Mouse (Mus musculus) neural tube, embryonic 14.5 days (tissue): ENCODE results near the gene Zfp273. TPM values are rescaled to one million over a fixed set of nuclear protein-coding genes. Genes with fewer than 3 reads are reported as not detected.
"Not testable (repeated sequence)": the region's sequence is repeated elsewhere in the genome, so short reads cannot be mapped to it uniquely, and the experiment has no call there.

Experiments
- ATAC-seq: fragments of 200-750 bp; cut with Nextera tagmentation; 2 replicates; pipeline ENCODE4 v1.8.0; 2017; ENCODE audit warnings: low read depth, mild to moderate bottlenecking, moderate TSS enrichment, moderate library complexity
- H3K27ac ChIP-seq: fragments of 300-500 bp; sonication (generic); 2 replicates; pipeline ENCODE4 v1.5.1; 2014; ENCODE audit warnings: low read depth, mild to moderate bottlenecking, control low read depth, low read length, moderate library complexity, mixed read lengths
- H3K27me3 ChIP-seq: fragments of 300-500 bp; sonication (generic); 2 replicates; pipeline ENCODE4 v1.6.1; 2014; ENCODE audit warnings: low read length; ENCODE audit not compliant: control insufficient read depth, insufficient read depth
- H3K36me3 ChIP-seq: fragments of 300-500 bp; sonication (generic); 2 replicates; pipeline ENCODE4 v1.6.1; 2014; ENCODE audit warnings: low read length, mixed read lengths; ENCODE audit not compliant: control insufficient read depth, insufficient read depth
- H3K4me1 ChIP-seq: fragments of 300-500 bp; sonication (generic); 2 replicates; pipeline ENCODE4 v1.6.1; 2014; ENCODE audit warnings: low read length; ENCODE audit not compliant: control insufficient read depth, insufficient read depth
- H3K4me2 ChIP-seq: fragments of 300-500 bp; sonication (generic); 2 replicates; pipeline ENCODE4 v1.6.1; 2014; ENCODE audit warnings: mild to moderate bottlenecking, low read depth, low read length, control low read depth
- H3K4me3 ChIP-seq: fragments of 300-500 bp; sonication (generic); 2 replicates; pipeline ENCODE4 v1.5.1; 2014; ENCODE audit warnings: low read depth, low read length, control low read depth, mixed read lengths
- H3K9ac ChIP-seq: fragments of 300-500 bp; sonication (generic); replicated peaks from 2 replicates; pipeline ENCODE4 v1.6.1; 2014; ENCODE audit warnings: low read depth, mild to moderate bottlenecking, control low read depth, low read length, mixed read lengths
- H3K9me3 ChIP-seq: fragments of 300-500 bp; sonication (generic); 2 replicates; pipeline ENCODE4 v1.6.1; 2016; ENCODE audit warnings: low read length; ENCODE audit not compliant: control insufficient read depth
- WGBS: fragments of 180-500 bp; shearing (Covaris S2); extraction: QIAGEN DNeasy Blood & Tissue Kit; methylation state at CpG from one replicate; pipeline ENCODE4 v1.1.7; 2014; 5-methylcytosine and 5-hydroxymethylcytosine counted together
- polyA plus RNA-seq: library from polyadenylated mRNA; unstranded; fragments of >200 nt; fragmentation: Nextera tagmentation; extraction: Ambion mirVana; gene quantifications from 2 replicates; pipeline ENCODE4 v1.2.1, GENCODE M21; 2014

Zfp273 gene
- polyA plus RNA-seq = 13.1 and 14.2 TPM in 2 replicates

- peak within 1 kb of the TSS; percentile 86 for H3K27ac ChIP-seq
- WGBS = 4% methylated on average over 31 of the region's 31 CpGs
- peak within 1 kb of the TSS; percentile 54 for H3K4me2 ChIP-seq
- peak; percentile 95 for ATAC-seq
- peak within 1 kb of the TSS; percentile 90 for H3K4me3 ChIP-seq
- no peaks in the 10 kb centered on the region for H3K4me1 ChIP-seq
- H3K9me3 ChIP-seq = peaks cover 2% of the 10 kb centered on the region
- peak within 1 kb of the TSS; percentile 74 for H3K9ac ChIP-seq
- H3K27me3 ChIP-seq = no peaks in the 10 kb centered on the region
- H3K36me3 ChIP-seq = no peaks in the 10 kb centered on the region; the same call in 1 of the 2 replicates
These were observed at the start of gene Zfp273 for GRCm38 (mm10) chr13:67813710-67814660. Gene Zfp273 (plus strand): TSS chr13:67813740.

- Histone ChIP-seq H3K9ac (peak within 1 kb of the TSS; percentile 71), H3K27ac (no peak within 1 kb of the TSS), H3K27me3 (no peaks in the 10 kb centered on the region), H3K4me2 (peak within 1 kb of the TSS; percentile 91), H3K4me1 (0 out of 2 replicates have a peak, but pooled peaks cover 5% of the 10 kb centered on the region), H3K36me3 (no peaks in the 10 kb centered on the region), H3K4me3 (peak within 1 kb of the TSS; percentile 58), H3K9me3 (no peaks in the 10 kb centered on the region)
- WGBS = 10% methylated on average over 26 of the region's 26 CpGs
- peak; percentile 99 for ATAC-seq
These were observed 34.0 kb upstream of the Zfp273 start, which contains the start of gene Zfp493 for GRCm38 (mm10) chr13:67779265-67780221. Gene Zfp493 (plus strand): TSS chr13:67779693.

GRCm38 (mm10) chr13:67791921-67792455 is 21.6 kb upstream of the Zfp273 start:
- no peaks in the 10 kb centered on the region for H3K4me1 ChIP-seq
- no peaks in the 10 kb centered on the region for H3K9me3 ChIP-seq
- H3K27ac ChIP-seq = no peak overlapping the region
- H3K27me3 ChIP-seq = no peaks in the 10 kb centered on the region
- ATAC-seq = no peak
- WGBS = 93% methylated on average over 10 of the region's 10 CpGs
- no peak overlapping the region for H3K4me2 ChIP-seq
- no peaks in the 10 kb centered on the region for H3K36me3 ChIP-seq
- no peak overlapping the region for H3K4me3 ChIP-seq
- no peak overlapping the region for H3K9ac ChIP-seq

- no peak overlapping the region for H3K9ac ChIP-seq
These were observed 14.9 kb upstream of the Zfp273 start for GRCm38 (mm10) chr13:67798618-67799017.

GRCm38 (mm10) chr13:67799151-67799550 is 14.4 kb upstream of the Zfp273 start:
- H3K9ac ChIP-seq, H3K27ac ChIP-seq, H3K4me3 ChIP-seq, ATAC-seq, H3K27me3 ChIP-seq, H3K9me3 ChIP-seq, H3K4me1 ChIP-seq, H3K4me2 ChIP-seq, H3K36me3 ChIP-seq: not testable (repeated sequence)
- 79% methylated on average over 3 of the region's 3 CpGs for WGBS

More at GRCm38 (mm10) chr13:67798618-67799017, 14.9 kb upstream of the Zfp273 start:
- Histone ChIP-seq H3K4me2 (no peak overlapping the region), H3K36me3 (no peaks in the 10 kb centered on the region), H3K27ac (no peak overlapping the region), H3K27me3 (no peaks in the 10 kb centered on the region), H3K9me3 (no peaks in the 10 kb centered on the region), H3K4me3 (no peak overlapping the region), H3K4me1 (no peaks in the 10 kb centered on the region)
- 60% methylated on average over 3 of the region's 3 CpGs for WGBS
- no peak for ATAC-seq

GRCm38 (mm10) chr13:67811651-67812210 is 1.8 kb upstream of the Zfp273 start:
- Histone ChIP-seq H3K4me1 (no peaks in the 10 kb centered on the region), H3K27ac (no peak overlapping the region), H3K4me2 (no peak overlapping the region), H3K9me3 (no peaks in the 10 kb centered on the region), H3K27me3 (no peaks in the 10 kb centered on the region), H3K4me3 (no peak overlapping the region), H3K9ac (no peak overlapping the region), H3K36me3 (no peaks in the 10 kb centered on the region)
- no peak for ATAC-seq
- WGBS = 60% methylated on average over 1 of the region's 1 CpGs

GRCm38 (mm10) chr13:67812961-67813709 is 405 bp upstream of the Zfp273 start:
- H3K4me1 ChIP-seq = no peaks in the 10 kb centered on the region
- 79% methylated on average over 8 of the region's 8 CpGs for WGBS
- H3K9ac ChIP-seq = no peak overlapping the region
- ATAC-seq = no peak
- peak overlapping the region; percentile 54 for H3K4me2 ChIP-seq
- H3K27ac ChIP-seq = peak overlapping the region; percentile 86; the same call in 1 of the 2 replicates
- peak overlapping the region; percentile 90 for H3K4me3 ChIP-seq
- no peaks in the 10 kb centered on the region for H3K27me3 ChIP-seq
- H3K36me3 ChIP-seq = no peaks in the 10 kb centered on the region
- H3K9me3 ChIP-seq = no peaks in the 10 kb centered on the region; the same call in 1 of the 2 replicates

GRCm38 (mm10) chr13:67818636-67819035 is 5.1 kb downstream of the Zfp273 start:
- peaks cover 5% of the 10 kb centered on the region for H3K9me3 ChIP-seq
- ATAC-seq = no peak

More at GRCm38 (mm10) chr13:67818636-67819035, 5.1 kb downstream of the Zfp273 start:
- Histone ChIP-seq H3K9ac (no peak overlapping the region), H3K36me3 (no peaks in the 10 kb centered on the region; the same call in 1 of the 2 replicates), H3K4me3 (no peak overlapping the region), H3K27me3 (no peaks in the 10 kb centered on the region), H3K27ac (no peak overlapping the region), H3K4me2 (no peak overlapping the region), H3K4me1 (no peaks in the 10 kb centered on the region)
- 89% methylated on average over 1 of the region's 1 CpGs for WGBS
